Mouse (Mus musculus) brain, embryonic 18.5 days (tissue): Measurements from ENCODE around the gene Ms4a3.

ENCODE experiments used
- DNase-seq: peaks from one replicate; pipeline ENCODE4 v3.0.0-alpha.2; 2012; ENCODE audit warnings: low read depth, low spot score

Ms4a3 gene

DNA sequence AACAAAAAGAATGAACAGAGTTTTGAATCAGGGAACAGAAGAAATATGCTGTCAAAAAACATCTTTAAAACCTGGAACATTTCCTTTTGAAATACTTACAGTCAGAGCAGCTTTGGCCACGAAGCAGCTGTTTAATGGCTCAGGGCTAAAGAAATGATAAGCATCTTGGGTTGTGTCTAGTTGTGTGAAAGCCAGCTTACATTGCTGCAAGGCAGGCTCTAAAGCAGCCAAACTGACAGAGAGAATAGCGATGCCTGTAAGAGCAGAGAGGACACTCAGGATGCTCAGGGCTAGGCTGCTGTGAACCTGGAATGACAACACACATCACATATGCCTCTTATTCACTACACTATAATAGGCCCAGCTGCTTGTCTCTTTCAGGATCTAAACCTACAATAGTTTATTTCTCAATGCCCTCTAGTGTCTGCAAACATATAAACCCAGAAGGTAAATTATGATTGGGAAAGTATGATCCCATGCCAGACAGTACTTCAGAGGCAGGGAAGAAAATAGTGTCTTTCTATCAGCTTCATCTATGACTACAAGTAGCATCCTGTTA, 50.7 kb downstream of the Ms4a3 start:
- DNase-seq, result no peak

DNA sequence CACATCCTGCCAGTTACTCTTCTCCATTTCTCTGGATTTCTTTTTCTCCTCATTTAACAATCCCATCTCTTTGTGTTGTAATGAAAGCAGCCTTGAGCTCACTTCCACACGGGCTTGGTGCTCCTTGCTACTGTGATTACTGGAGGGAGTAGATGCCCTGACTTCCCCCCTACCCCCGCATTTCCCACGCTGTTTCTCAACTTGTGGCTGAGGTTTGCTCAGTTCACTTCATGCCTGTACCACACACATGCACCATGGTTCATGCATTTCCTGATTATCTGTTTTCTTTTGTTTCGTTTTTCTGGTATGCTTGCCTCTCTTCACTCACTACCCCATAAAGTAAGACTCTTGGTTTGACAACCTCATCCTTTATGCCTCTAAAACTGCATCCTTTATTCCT, 51.4 kb downstream of the Ms4a3 start:
- no peak for DNase-seq
